Mouse (Mus musculus): ENCODE results near the gene Evpl. TPM values are rescaled to one million over a fixed set of nuclear protein-coding genes. Genes with fewer than 3 reads are reported as not detected.

The Evpl gene
- polyA plus RNA-seq, 1 experiment from 2014 or later: 2.9 TPM

- Histone ChIP-seq H3K4me2 (replicated peaks; ENCODE audit: low read depth, low read length) (no peak overlapping the region), H3K36me3 (ENCODE audit: insufficient read depth, low read length) (peaks cover 4% of the 10 kb centered on the region; the same call in 1 of the 2 replicates), H3K9me3 (ENCODE audit: low read length) (no peaks in the 10 kb centered on the region), H3K9ac (replicated peaks; ENCODE audit: low read depth) (no peak overlapping the region), H3K27me3 (replicated peaks; ENCODE audit: insufficient read depth, low read length) (no peaks in the 10 kb centered on the region), H3K4me1 (ENCODE audit: insufficient read depth, low read depth, low read length) (peaks cover under 1% of the 10 kb centered on the region; the same call in 1 of the 2 replicates), H3K27ac (ENCODE audit: low read length) (no peak overlapping the region), H3K4me3 (ENCODE audit: low read depth, low read length) (no peak overlapping the region)
- TF ChIP-seq CTCF (IDR thresholded peaks at IDR 0.05): no peak
- no peak for TF ChIP-seq EP300 (IDR thresholded peaks at IDR 0.05)
- 69% methylated on average over 13 of the region's 13 CpGs for WGBS
- no peak for ATAC-seq
- DNase-seq (ENCODE audit: low spot score): no peak
Measured at GRCm38 (mm10) chr11:116213877-116214510, 23.9 kb downstream of the Evpl start.

GRCm38 (mm10) chr11:116212847-116213246 lies 25.0 kb downstream of the Evpl start:
- no peak for DNase-seq (ENCODE audit: low spot score)
- H3K27me3 ChIP-seq (replicated peaks; ENCODE audit: insufficient read depth, low read length): no peaks in the 10 kb centered on the region
- no peaks in the 10 kb centered on the region for H3K9me3 ChIP-seq (ENCODE audit: low read length)
- TF ChIP-seq CTCF (IDR thresholded peaks at IDR 0.05): no peak
- no peak for TF ChIP-seq EP300 (IDR thresholded peaks at IDR 0.05)
- no peak overlapping the region for H3K9ac ChIP-seq (replicated peaks; ENCODE audit: low read depth)
- WGBS: 90% methylated on average over 6 of the region's 6 CpGs
- H3K27ac ChIP-seq (ENCODE audit: low read length): no peak overlapping the region
- H3K4me3 ChIP-seq (ENCODE audit: low read depth, low read length): no peak overlapping the region
- H3K4me2 ChIP-seq (replicated peaks; ENCODE audit: low read depth, low read length): no peak overlapping the region
- no peaks in the 10 kb centered on the region for H3K4me1 ChIP-seq (ENCODE audit: insufficient read depth, low read depth, low read length)
- H3K36me3 ChIP-seq (ENCODE audit: insufficient read depth, low read length): peaks cover 4% of the 10 kb centered on the region; the same call in 1 of the 2 replicates
- no peak for ATAC-seq

GRCm38 (mm10) chr11:116210696-116211095 lies 27.2 kb downstream of the Evpl start:
- no peak for TF ChIP-seq EP300 (IDR thresholded peaks at IDR 0.05)
- no peak for TF ChIP-seq CTCF (IDR thresholded peaks at IDR 0.05)
- H3K4me3 ChIP-seq (ENCODE audit: low read depth, low read length): no peak overlapping the region
- DNase-seq (ENCODE audit: low spot score): no peak
- no peak overlapping the region for H3K9ac ChIP-seq (replicated peaks; ENCODE audit: low read depth)
- H3K4me2 ChIP-seq (replicated peaks; ENCODE audit: low read depth, low read length): no peak overlapping the region
- no peak overlapping the region for H3K27ac ChIP-seq (ENCODE audit: low read length)
- H3K36me3 ChIP-seq (ENCODE audit: insufficient read depth, low read length): peaks cover 4% of the 10 kb centered on the region; the same call in 1 of the 2 replicates
- no peaks in the 10 kb centered on the region for H3K4me1 ChIP-seq (ENCODE audit: insufficient read depth, low read depth, low read length)
- no peak for ATAC-seq
- no peaks in the 10 kb centered on the region for H3K9me3 ChIP-seq (ENCODE audit: low read length)
- no peaks in the 10 kb centered on the region for H3K27me3 ChIP-seq (replicated peaks; ENCODE audit: insufficient read depth, low read length)
- 60% methylated on average over 5 of the region's 5 CpGs for WGBS

- WGBS: 79% methylated on average over 8 of the region's 8 CpGs
- TF ChIP-seq CTCF (IDR thresholded peaks at IDR 0.05) (no peak), EP300 (IDR thresholded peaks at IDR 0.05) (no peak)
- Histone ChIP-seq H3K4me2 (replicated peaks; ENCODE audit: low read depth, low read length) (no peak overlapping the region), H3K9ac (replicated peaks; ENCODE audit: low read depth) (no peak overlapping the region), H3K36me3 (ENCODE audit: insufficient read depth, low read length) (peaks cover 4% of the 10 kb centered on the region; the same call in 1 of the 2 replicates), H3K4me1 (ENCODE audit: insufficient read depth, low read depth, low read length) (no peaks in the 10 kb centered on the region), H3K4me3 (ENCODE audit: low read depth, low read length) (no peak overlapping the region), H3K27ac (ENCODE audit: low read length) (no peak overlapping the region), H3K9me3 (ENCODE audit: low read length) (no peaks in the 10 kb centered on the region), H3K27me3 (replicated peaks; ENCODE audit: insufficient read depth, low read length) (no peaks in the 10 kb centered on the region)
- DNase-seq (ENCODE audit: low spot score) (no peak), ATAC-seq (no peak)
Measured at GRCm38 (mm10) chr11:116209257-116209656, 28.6 kb downstream of the Evpl start.

GRCm38 (mm10) chr11:116208660-116209059 lies 29.2 kb downstream of the Evpl start:
- Histone ChIP-seq H3K4me3 (ENCODE audit: low read depth, low read length) (no peak overlapping the region), H3K4me1 (ENCODE audit: insufficient read depth, low read depth, low read length) (no peaks in the 10 kb centered on the region), H3K27ac (ENCODE audit: low read length) (no peak overlapping the region), H3K36me3 (ENCODE audit: insufficient read depth, low read length) (peaks cover 4% of the 10 kb centered on the region; the same call in 1 of the 2 replicates), H3K27me3 (replicated peaks; ENCODE audit: insufficient read depth, low read length) (no peaks in the 10 kb centered on the region), H3K9me3 (ENCODE audit: low read length) (no peaks in the 10 kb centered on the region), H3K4me2 (replicated peaks; ENCODE audit: low read depth, low read length) (no peak overlapping the region), H3K9ac (replicated peaks; ENCODE audit: low read depth) (no peak overlapping the region)
- ATAC-seq: no peak
- TF ChIP-seq CTCF (IDR thresholded peaks at IDR 0.05): no peak
- no peak for DNase-seq (ENCODE audit: low spot score)
- 85% methylated on average over 3 of the region's 3 CpGs for WGBS

GRCm38 (mm10) chr11:116206678-116207077 lies 31.2 kb downstream of the Evpl start:
- Histone ChIP-seq H3K4me2 (replicated peaks; ENCODE audit: low read depth, low read length) (no peak overlapping the region), H3K9ac (replicated peaks; ENCODE audit: low read depth) (no peak overlapping the region), H3K4me3 (ENCODE audit: low read depth, low read length) (no peak overlapping the region), H3K36me3 (ENCODE audit: insufficient read depth, low read length) (peaks cover 4% of the 10 kb centered on the region; the same call in 1 of the 2 replicates), H3K27ac (ENCODE audit: low read length) (no peak overlapping the region), H3K9me3 (ENCODE audit: low read length) (no peaks in the 10 kb centered on the region), H3K27me3 (replicated peaks; ENCODE audit: insufficient read depth, low read length) (no peaks in the 10 kb centered on the region), H3K4me1 (ENCODE audit: insufficient read depth, low read depth, low read length) (no peaks in the 10 kb centered on the region)
- no peak for ATAC-seq
- no peak for TF ChIP-seq EP300 (IDR thresholded peaks at IDR 0.05)
- no peak for TF ChIP-seq CTCF (IDR thresholded peaks at IDR 0.05)
- DNase-seq (ENCODE audit: low spot score): no peak
- 79% methylated on average over 4 of the region's 4 CpGs for WGBS

All from lung, postnatal 0 days (tissue).